Mouse (Mus musculus) frontal cortex, postnatal 36 days (tissue): Measurements from ENCODE around the gene Olfr448.

ENCODE experiments used
- DNase-seq, 2 experiments: peaks; one replicate each; pipeline ENCODE4 v3.0.0; 2022; ENCODE audit warnings: low spot score in 2 of 2

The Olfr448 gene

GRCm38 (mm10) chr6:42890141-42890540 lies at the start of gene Olfr448:
Gene Olfr448, plus strand, starts transcription at chr6:42890441.
- no peak for DNase-seq

GRCm38 (mm10) chr6:42860222-42860819 lies 29.9 kb upstream of the Olfr448 start:
- peak; percentile 9 to 67 for DNase-seq

GRCm38 (mm10) chr6:42869695-42870094 lies 20.5 kb upstream of the Olfr448 start:
- no peak for DNase-seq

GRCm38 (mm10) chr6:42876323-42876722 lies 13.9 kb upstream of the Olfr448 start:
- DNase-seq: no peak

- DNase-seq: no peak
These were observed 10.1 kb downstream of the Olfr448 start for GRCm38 (mm10) chr6:42900345-42900744.

GRCm38 (mm10) chr6:42908578-42908977 lies 18.3 kb downstream of the Olfr448 start, which contains the start of gene Olfr447:
Gene Olfr447, plus strand, starts transcription at chr6:42908878.
- DNase-seq: no peak

- no peak for DNase-seq
These were observed 30.8 kb downstream of the Olfr448 start, which contains the start of gene Olfr446 for GRCm38 (mm10) chr6:42921077-42921476. Gene Olfr446, plus strand, starts transcription at chr6:42921377.
